Mouse (Mus musculus): ENCODE data around the gene Lrrc17. TPM values are rescaled to one million over a fixed set of nuclear protein-coding genes. Genes with fewer than 3 reads are reported as not detected.

Lrrc17 gene
- 0.09 TPM in 1 of 2 replicates, not detected in the other for polyA plus RNA-seq (2012; rRNA removed)

DNA sequence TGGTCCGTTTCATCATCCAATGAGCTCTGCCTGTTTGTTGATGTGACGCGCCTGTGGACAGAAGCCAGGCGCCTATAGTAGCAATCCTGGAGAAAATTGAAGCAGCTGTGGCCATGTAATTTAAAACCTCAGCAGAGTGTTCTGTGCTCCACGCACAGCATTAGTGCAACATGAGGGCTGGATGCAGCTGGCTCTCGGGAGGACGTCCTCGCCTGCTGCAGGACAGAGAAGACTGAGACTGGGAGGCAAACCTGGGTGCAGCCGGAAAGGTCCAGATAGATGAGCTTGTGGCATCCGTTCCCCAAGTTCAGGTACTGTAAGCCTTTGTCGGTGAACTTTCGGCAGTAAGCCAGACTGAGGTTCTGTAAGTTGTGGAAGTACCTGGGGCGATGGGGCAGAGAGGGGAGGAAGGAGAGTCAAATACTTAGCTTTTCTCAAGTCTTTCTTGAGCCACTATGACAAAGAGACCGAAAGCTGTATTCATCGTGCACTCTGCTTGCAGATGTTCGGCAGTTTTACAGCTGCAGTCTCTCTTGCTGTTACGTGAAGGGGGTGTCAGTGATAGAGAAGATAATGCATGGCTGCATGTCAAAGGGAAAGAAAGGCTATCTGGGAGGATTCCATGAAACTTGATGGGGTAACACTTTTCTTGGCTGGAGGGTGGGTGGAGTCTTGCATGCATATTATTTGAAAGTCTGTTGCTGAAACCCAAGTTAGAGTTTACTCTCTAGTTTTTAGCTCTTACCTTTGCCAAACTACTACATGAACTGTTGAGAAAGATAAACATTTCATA is at the start of gene Lrrc17:
TSS of gene Lrrc17 (plus strand) at position 151 of the 793 bp plus-strand sequence.
- Histone ChIP-seq H3K27ac (ENCODE audit: insufficient read depth, low read length) (no peak within 1 kb of the TSS), H3K4me3 (ENCODE audit: insufficient read depth, low read length) (no peak within 1 kb of the TSS), H3K4me1 (ENCODE audit: control insufficient read depth, insufficient read depth, low read length) (no peaks in the 10 kb centered on the region)
- TF ChIP-seq POLR2A (IDR thresholded peaks at IDR 0.05; ENCODE audit: extremely low read depth, insufficient read depth, low read length) (no peak), CTCF (IDR thresholded peaks at IDR 0.05; ENCODE audit: extremely low read depth, insufficient read depth, low read length) (no peak)

DNA sequence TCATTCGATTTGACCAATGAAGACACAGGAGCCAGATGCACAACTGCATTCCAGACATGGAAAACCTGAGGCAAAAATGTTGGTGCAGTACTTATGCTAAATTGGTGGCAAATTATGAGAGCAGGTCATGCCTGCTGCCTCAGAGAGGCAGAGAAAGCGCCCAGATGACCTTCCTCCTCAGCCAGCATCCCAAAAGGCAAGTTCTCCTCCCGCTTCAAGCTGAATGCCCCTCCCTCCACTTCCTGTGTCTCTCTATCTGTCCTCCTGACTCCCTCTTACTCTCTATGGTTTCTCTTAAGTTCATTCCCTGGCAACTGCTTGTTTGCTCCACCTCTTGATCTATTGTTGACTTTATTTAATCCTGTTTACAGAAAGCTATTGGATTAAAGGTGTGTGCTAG is 48.6 kb upstream of the Lrrc17 start:
- Histone ChIP-seq H3K4me3 (ENCODE audit: insufficient read depth, low read length) (no peak overlapping the region), H3K4me1 (ENCODE audit: control insufficient read depth, insufficient read depth, low read length) (no peaks in the 10 kb centered on the region), H3K27ac (ENCODE audit: insufficient read depth, low read length) (no peak overlapping the region)
- TF ChIP-seq POLR2A (IDR thresholded peaks at IDR 0.05; ENCODE audit: extremely low read depth, insufficient read depth, low read length) (no peak), CTCF (IDR thresholded peaks at IDR 0.05; ENCODE audit: extremely low read depth, insufficient read depth, low read length) (no peak)

DNA sequence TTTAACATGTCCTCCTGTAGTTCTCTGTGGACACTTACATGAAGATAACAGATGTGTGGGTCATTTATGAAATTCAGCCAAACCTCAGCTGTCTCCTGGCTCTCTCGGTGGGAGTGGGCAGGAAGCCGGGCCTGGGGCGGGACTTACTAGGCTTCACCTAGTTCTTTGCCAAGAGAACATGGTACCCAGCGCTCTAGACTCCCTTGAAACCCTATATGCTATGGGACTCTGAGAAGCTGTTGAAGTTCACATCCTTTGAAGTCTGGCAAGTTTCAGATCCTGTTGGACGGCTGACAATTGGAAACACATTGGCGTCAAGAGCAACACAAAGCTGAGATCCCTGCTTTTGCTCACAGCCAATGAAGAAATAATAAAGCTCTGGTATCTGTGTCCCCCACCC is 47.0 kb upstream of the Lrrc17 start:
- TF ChIP-seq CTCF (IDR thresholded peaks at IDR 0.05; ENCODE audit: extremely low read depth, insufficient read depth, low read length) (no peak), POLR2A (IDR thresholded peaks at IDR 0.05; ENCODE audit: extremely low read depth, insufficient read depth, low read length) (no peak)
- no peaks in the 10 kb centered on the region for H3K4me1 ChIP-seq (ENCODE audit: control insufficient read depth, insufficient read depth, low read length)
- H3K4me3 ChIP-seq (ENCODE audit: insufficient read depth, low read length): no peak overlapping the region
- H3K27ac ChIP-seq (ENCODE audit: insufficient read depth, low read length): no peak overlapping the region

DNA sequence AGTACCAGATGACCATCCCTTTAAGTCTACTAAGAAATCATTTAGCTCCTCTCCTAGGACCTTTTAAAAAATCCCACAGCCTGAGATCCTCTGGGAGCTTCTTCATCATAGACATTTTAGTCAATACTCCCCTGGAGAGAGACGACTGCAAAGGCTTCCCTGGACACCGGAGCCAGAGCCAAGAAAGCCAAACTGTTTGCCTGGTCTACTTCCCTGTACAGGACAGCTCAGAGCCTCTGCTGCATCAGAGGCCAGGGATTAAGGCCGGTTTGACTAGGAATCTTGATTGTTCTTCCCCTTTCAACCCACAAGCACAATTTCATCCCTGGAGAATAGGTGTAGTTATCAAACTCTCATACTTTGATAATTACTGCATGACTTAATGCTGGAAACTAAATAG is 46.5 kb upstream of the Lrrc17 start:
- H3K4me3 ChIP-seq (ENCODE audit: insufficient read depth, low read length): no peak overlapping the region
- H3K4me1 ChIP-seq (ENCODE audit: control insufficient read depth, insufficient read depth, low read length): no peaks in the 10 kb centered on the region
- H3K27ac ChIP-seq (ENCODE audit: insufficient read depth, low read length): no peak overlapping the region
- TF ChIP-seq CTCF (IDR thresholded peaks at IDR 0.05; ENCODE audit: extremely low read depth, insufficient read depth, low read length) (no peak), POLR2A (IDR thresholded peaks at IDR 0.05; ENCODE audit: extremely low read depth, insufficient read depth, low read length) (no peak)

DNA sequence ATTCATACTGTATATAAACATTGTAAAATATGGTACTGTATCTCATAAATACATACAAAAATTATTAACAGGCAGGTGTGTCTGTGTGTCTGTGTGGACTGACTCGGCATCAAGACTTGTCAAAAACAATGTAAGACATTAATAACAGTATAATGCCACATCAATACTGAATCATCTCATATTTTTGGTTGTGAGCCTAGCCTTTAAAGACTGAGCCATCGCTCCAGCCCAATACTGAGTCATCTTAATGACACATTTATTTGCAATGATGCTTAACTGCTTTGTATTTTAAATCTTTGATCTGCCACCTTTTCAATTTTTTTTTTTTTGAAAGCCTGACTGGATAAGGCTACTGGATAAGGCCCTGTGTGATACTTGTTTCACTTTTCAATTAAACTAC is 44.9 kb upstream of the Lrrc17 start:
- Histone ChIP-seq H3K4me3 (ENCODE audit: insufficient read depth, low read length) (no peak overlapping the region), H3K27ac (ENCODE audit: insufficient read depth, low read length) (no peak overlapping the region), H3K4me1 (ENCODE audit: control insufficient read depth, insufficient read depth, low read length) (no peaks in the 10 kb centered on the region)
- TF ChIP-seq POLR2A (IDR thresholded peaks at IDR 0.05; ENCODE audit: extremely low read depth, insufficient read depth, low read length) (no peak), CTCF (IDR thresholded peaks at IDR 0.05; ENCODE audit: extremely low read depth, insufficient read depth, low read length) (no peak)

DNA sequence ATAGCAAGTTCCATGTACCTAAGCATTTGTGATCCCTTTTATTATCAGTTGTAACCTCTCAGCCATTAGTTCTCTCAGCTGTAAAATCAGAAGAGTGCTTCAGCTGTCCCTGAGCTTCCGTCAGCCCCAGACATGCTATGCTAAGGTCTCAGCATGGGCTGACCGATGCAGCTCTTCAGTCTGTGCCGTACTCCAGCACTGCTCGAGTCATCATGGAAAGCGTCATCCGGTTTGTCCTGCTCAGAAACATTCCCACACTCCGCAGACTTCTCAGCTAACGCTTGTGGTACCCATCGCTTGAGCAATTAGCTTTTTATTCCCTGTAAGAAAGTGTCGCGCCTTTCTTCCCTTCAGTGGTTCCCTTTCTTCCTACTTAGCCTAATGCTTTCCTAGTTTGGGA is 44.4 kb upstream of the Lrrc17 start:
- TF ChIP-seq POLR2A (IDR thresholded peaks at IDR 0.05; ENCODE audit: extremely low read depth, insufficient read depth, low read length) (no peak), CTCF (IDR thresholded peaks at IDR 0.05; ENCODE audit: extremely low read depth, insufficient read depth, low read length) (no peak)
- H3K4me3 ChIP-seq (ENCODE audit: insufficient read depth, low read length): no peak overlapping the region
- H3K27ac ChIP-seq (ENCODE audit: insufficient read depth, low read length): no peak overlapping the region
- H3K4me1 ChIP-seq (ENCODE audit: control insufficient read depth, insufficient read depth, low read length): no peaks in the 10 kb centered on the region

DNA sequence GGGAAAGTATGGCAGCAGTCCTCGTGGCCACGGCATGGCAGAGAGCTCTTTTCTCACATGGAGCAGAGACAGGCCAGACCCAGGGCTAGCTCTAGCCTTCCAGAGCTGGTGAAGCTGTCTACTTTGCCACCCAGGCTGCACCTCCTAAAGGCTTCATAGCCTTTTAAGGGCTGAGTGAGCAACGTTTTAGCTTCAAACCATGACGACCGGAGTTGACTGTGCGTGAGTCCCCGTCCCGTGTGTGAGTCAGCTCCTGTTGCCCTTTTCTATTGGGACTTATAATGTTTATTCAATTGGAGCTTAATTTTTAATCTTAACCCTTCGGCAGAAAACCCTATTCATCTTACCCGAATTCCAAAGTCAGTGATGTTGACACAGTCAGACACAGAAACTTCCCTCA is 43.2 kb upstream of the Lrrc17 start:
- Histone ChIP-seq H3K4me3 (ENCODE audit: insufficient read depth, low read length) (no peak overlapping the region), H3K4me1 (ENCODE audit: control insufficient read depth, insufficient read depth, low read length) (no peaks in the 10 kb centered on the region), H3K27ac (ENCODE audit: insufficient read depth, low read length) (no peak overlapping the region)
- no peak for TF ChIP-seq POLR2A (IDR thresholded peaks at IDR 0.05; ENCODE audit: extremely low read depth, insufficient read depth, low read length)
- TF ChIP-seq CTCF (IDR thresholded peaks at IDR 0.05; ENCODE audit: extremely low read depth, insufficient read depth, low read length): no peak

DNA sequence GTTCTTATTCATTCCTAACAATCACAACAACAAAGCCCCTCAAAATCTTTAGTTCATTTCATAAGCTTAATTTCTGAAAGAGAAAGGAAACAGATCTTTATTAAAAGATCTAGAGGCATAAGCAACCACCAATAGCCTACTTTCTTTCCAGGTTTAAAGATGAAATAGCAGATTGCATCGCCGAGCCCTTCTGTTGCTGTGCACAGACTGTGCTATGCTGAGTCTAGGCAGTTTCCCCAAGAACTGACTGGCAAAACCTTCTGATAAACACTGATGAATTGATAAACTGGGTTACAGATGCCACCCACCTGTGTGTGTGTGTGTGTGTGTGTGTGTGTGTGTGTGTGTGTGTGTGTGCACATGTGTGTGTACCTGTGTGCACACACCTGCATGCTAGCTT is 42.4 kb upstream of the Lrrc17 start:
- Histone ChIP-seq H3K4me1 (ENCODE audit: control insufficient read depth, insufficient read depth, low read length) (no peaks in the 10 kb centered on the region), H3K27ac (ENCODE audit: insufficient read depth, low read length) (no peak overlapping the region), H3K4me3 (ENCODE audit: insufficient read depth, low read length) (no peak overlapping the region)
- no peak for TF ChIP-seq POLR2A (IDR thresholded peaks at IDR 0.05; ENCODE audit: extremely low read depth, insufficient read depth, low read length)
- no peak for TF ChIP-seq CTCF (IDR thresholded peaks at IDR 0.05; ENCODE audit: extremely low read depth, insufficient read depth, low read length)

DNA sequence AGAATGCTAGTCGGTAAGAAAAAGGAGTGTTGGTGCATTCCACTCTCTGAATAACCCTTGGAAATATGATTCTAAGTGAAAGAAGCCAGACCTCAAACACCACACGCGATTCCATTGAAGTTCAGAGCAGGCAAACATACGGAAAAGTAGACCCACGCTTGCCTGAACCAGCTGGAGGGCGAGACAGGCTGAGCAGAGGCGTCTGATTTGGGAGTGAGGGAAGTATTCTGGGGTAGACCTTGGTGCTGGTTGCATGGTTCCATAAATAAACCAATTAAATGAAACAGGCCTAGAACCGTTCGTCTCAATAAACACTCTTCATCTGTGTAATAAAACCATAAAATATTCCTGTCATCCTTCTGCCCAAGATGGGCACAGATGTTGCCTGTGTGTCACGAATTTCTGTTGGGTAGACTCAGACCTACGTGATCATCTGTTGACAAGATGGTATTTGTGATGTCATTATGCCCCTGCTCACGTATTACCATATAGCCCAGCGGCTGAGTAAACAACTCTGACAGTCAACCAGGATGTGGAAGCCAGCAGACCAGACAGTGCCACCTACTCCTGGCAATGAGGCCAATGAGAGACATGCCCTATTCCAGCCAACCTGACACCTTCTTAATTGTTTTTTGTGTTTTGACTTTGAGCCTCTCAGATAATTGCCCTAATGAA is 40.3 kb upstream of the Lrrc17 start:
- Histone ChIP-seq H3K4me1 (ENCODE audit: control insufficient read depth, insufficient read depth, low read length) (no peaks in the 10 kb centered on the region), H3K27ac (ENCODE audit: insufficient read depth, low read length) (no peak overlapping the region)
- TF ChIP-seq CTCF (IDR thresholded peaks at IDR 0.05; ENCODE audit: extremely low read depth, insufficient read depth, low read length): no peak
- TF ChIP-seq POLR2A (IDR thresholded peaks at IDR 0.05; ENCODE audit: extremely low read depth, insufficient read depth, low read length): no peak

DNA sequence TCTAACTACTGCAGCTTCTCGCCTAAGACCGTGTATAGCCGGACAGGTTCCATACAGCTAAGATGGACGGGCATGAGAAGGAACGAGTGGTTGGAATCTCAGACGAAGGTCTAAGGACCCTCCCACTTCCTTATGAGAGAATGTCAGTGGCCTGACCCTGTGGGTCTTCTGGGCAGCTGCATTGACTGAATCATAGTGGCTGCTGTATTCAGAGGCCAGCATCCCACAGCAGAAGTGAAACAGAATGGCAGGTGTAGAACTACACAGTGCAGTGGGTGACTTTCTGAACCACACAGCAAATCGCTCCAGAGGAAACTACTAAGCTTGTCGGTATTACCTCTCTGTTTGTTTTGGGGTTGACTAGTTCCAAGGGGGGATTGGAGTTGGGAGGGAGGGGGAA is 38.2 kb upstream of the Lrrc17 start:
- H3K4me1 ChIP-seq (ENCODE audit: control insufficient read depth, insufficient read depth, low read length): no peaks in the 10 kb centered on the region
- no peak overlapping the region for H3K4me3 ChIP-seq (ENCODE audit: insufficient read depth, low read length)
- TF ChIP-seq POLR2A (IDR thresholded peaks at IDR 0.05; ENCODE audit: extremely low read depth, insufficient read depth, low read length) (no peak), CTCF (IDR thresholded peaks at IDR 0.05; ENCODE audit: extremely low read depth, insufficient read depth, low read length) (no peak)
- H3K27ac ChIP-seq (ENCODE audit: insufficient read depth, low read length): no peak overlapping the region

More for the DNA sequence above, 40.3 kb upstream of the Lrrc17 start:
- H3K4me3 ChIP-seq (ENCODE audit: insufficient read depth, low read length): no peak overlapping the region
